Mouse (Mus musculus) midbrain, embryonic 13.5 days (tissue): ENCODE data around the gene Tcf3. TPM values are rescaled to one million over a fixed set of nuclear protein-coding genes. Genes with fewer than 3 reads are reported as not detected.

Experiments
- ATAC-seq: fragments of 200-750 bp; cut with Nextera tagmentation; 2 replicates; pipeline ENCODE4 v1.8.0; 2017; ENCODE audit warnings: mild to moderate bottlenecking, moderate TSS enrichment, moderate library complexity
- H3K27ac ChIP-seq: fragments of 300-500 bp; sonication (generic); 2 replicates; pipeline ENCODE4 v1.5.1; 2015; ENCODE audit warnings: inconsistent platforms, mild to moderate bottlenecking, moderate library complexity
- H3K27me3 ChIP-seq: fragments of 300-500 bp; sonication (generic); 2 replicates; pipeline ENCODE4 v1.6.1; 2015; ENCODE audit warnings: mild to moderate bottlenecking, inconsistent platforms
- H3K36me3 ChIP-seq: fragments of 300-500 bp; sonication (generic); 2 replicates; pipeline ENCODE4 v1.6.1; 2015; ENCODE audit warnings: mild to moderate bottlenecking, inconsistent platforms
- H3K4me1 ChIP-seq: fragments of 300-500 bp; sonication (generic); replicated peaks from 2 replicates; pipeline ENCODE4 v1.6.1; 2015; ENCODE audit warnings: inconsistent platforms
- H3K4me2 ChIP-seq: fragments of 300-500 bp; sonication (generic); replicated peaks from 2 replicates; pipeline ENCODE4 v1.6.1; 2015; ENCODE audit warnings: moderate library complexity, mild to moderate bottlenecking, inconsistent platforms
- H3K4me3 ChIP-seq: fragments of 300-500 bp; sonication (generic); replicated peaks from 2 replicates; pipeline ENCODE4 v1.5.1; 2015; ENCODE audit warnings: mild to moderate bottlenecking, inconsistent platforms
- H3K9ac ChIP-seq: fragments of 300-500 bp; sonication (generic); replicated peaks from 2 replicates; pipeline ENCODE4 v1.6.1; 2015; ENCODE audit warnings: mild to moderate bottlenecking, inconsistent platforms
- H3K9me3 ChIP-seq: fragments of 300-500 bp; sonication (generic); 2 replicates; pipeline ENCODE4 v1.6.1; 2016; ENCODE audit warnings: mild to moderate bottlenecking, inconsistent platforms
- WGBS: fragments of 180-500 bp; shearing (Covaris S2); methylation state at CpG from one replicate; pipeline ENCODE4 v1.1.7; 2015; 5-methylcytosine and 5-hydroxymethylcytosine counted together
- polyA plus RNA-seq: library from polyadenylated mRNA; unstranded; fragments of >200 nt; fragmentation: Nextera tagmentation; extraction: Ambion mirVana; gene quantifications from 2 replicates; pipeline ENCODE4 v1.2.1, GENCODE M21; 2015

The Tcf3 gene
- polyA plus RNA-seq, 1 experiment from 2014 or later, result 82.3 TPM

DNA sequence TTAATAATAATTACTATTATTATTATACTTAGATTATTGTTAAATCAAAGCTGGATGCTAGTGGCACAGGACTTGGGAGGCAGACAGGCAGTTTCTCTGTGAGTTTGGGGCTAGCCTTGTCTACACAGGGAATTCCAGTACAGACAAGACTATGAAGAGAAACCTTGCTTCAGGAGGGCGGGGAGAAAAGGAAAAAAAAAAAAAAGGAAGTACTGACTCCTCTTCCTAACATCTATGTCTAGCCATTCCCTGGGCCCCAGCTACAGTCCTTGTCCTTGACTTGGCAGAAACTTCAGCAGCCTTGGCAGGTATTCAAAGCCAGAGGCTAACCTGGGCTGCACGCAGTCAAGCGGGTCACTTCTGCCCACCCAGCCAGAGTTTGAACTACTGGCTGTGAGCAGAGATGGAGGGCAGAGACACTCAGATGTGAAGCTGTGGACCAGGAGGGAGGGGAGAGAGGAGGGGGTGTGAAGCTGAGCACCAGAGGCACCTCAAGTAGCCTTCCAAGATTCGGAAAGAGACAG lies 44.2 kb downstream of the Tcf3 start:
- WGBS, result 78% methylated on average over 4 of the region's 4 CpGs
- no peak overlapping the region for H3K4me2 ChIP-seq
- peaks cover 56% of the 10 kb centered on the region for H3K36me3 ChIP-seq
- peaks cover 19% of the 10 kb centered on the region for H3K4me1 ChIP-seq
- H3K9me3 ChIP-seq, result no peaks in the 10 kb centered on the region
- no peak for ATAC-seq
- H3K4me3 ChIP-seq, result no peak overlapping the region
- H3K27me3 ChIP-seq, result no peaks in the 10 kb centered on the region
- no peak overlapping the region for H3K27ac ChIP-seq
- H3K9ac ChIP-seq, result no peak overlapping the region

DNA sequence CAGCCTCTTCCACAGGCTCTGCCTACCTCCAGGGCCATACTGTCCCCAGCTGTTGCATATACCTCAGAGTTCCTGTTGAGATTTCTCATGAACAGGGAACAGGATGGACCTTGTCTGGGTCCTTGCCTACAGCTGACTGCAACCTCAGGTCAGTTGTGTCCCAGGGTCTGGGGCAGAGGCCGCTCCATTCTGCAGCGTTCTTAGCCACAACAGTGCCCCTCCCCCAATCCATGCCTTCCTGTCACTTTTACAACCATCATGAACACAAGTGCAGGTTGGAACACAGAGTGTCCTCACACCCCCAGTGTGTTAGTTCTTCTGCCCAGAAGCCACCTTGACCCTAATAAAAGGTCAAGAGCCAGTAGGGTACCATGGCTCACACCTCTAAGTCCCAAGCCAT lies 44.7 kb downstream of the Tcf3 start:
- H3K27ac ChIP-seq, result peak overlapping the region; percentile 59; the same call in 1 of the 2 replicates
- 25% methylated on average over 2 of the region's 2 CpGs for WGBS
- H3K4me1 ChIP-seq, result peaks cover 24% of the 10 kb centered on the region
- no peaks in the 10 kb centered on the region for H3K27me3 ChIP-seq
- peaks cover 56% of the 10 kb centered on the region for H3K36me3 ChIP-seq
- H3K9me3 ChIP-seq, result no peaks in the 10 kb centered on the region
- peak overlapping the region; percentile 98; the same call in 1 of the 2 replicates for H3K4me2 ChIP-seq
- ATAC-seq, result no peak
- peak overlapping the region; percentile 100; the same call in 1 of the 2 replicates for H3K4me3 ChIP-seq
- no peak overlapping the region for H3K9ac ChIP-seq

DNA sequence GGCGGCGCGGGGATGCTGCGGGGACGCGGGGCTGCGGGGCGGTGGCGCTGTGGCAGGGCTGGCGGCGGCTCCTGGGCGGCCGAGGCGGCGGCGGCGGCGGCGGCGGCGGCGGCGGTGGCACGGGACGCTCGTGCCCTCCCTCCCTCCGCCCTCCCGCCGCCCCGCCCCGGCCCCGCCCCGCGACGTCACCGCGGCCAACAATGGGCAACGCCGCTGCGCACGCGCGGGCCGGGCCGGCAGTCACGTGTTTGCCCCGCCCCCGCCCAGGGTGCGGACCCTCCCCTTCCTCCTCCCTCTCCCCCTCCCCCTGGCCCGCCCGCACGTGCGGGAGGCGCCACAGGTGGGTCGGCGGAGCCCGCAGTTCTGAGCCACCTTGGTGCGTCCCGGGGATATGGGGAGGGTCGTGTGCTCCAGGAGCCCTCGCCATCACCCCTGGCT lies 45.9 kb downstream of the Tcf3 start, which contains the start of gene Mex3d:
TSS of gene Mex3d (minus strand) at position 138 of the 438 bp plus-strand sequence.
- Histone ChIP-seq H3K36me3 (peaks cover 56% of the 10 kb centered on the region), H3K4me3 (peak within 1 kb of the TSS; percentile 100), H3K4me2 (peak within 1 kb of the TSS; percentile 98), H3K9me3 (no peaks in the 10 kb centered on the region), H3K9ac (peak within 1 kb of the TSS; percentile 100), H3K27ac (peak within 1 kb of the TSS; percentile 99), H3K27me3 (no peaks in the 10 kb centered on the region), H3K4me1 (peaks cover 36% of the 10 kb centered on the region)
- WGBS, result 0% methylated on average over 7 of the region's 61 CpGs
- ATAC-seq, result peak; percentile 32; the same call in 1 of the 2 replicates

DNA sequence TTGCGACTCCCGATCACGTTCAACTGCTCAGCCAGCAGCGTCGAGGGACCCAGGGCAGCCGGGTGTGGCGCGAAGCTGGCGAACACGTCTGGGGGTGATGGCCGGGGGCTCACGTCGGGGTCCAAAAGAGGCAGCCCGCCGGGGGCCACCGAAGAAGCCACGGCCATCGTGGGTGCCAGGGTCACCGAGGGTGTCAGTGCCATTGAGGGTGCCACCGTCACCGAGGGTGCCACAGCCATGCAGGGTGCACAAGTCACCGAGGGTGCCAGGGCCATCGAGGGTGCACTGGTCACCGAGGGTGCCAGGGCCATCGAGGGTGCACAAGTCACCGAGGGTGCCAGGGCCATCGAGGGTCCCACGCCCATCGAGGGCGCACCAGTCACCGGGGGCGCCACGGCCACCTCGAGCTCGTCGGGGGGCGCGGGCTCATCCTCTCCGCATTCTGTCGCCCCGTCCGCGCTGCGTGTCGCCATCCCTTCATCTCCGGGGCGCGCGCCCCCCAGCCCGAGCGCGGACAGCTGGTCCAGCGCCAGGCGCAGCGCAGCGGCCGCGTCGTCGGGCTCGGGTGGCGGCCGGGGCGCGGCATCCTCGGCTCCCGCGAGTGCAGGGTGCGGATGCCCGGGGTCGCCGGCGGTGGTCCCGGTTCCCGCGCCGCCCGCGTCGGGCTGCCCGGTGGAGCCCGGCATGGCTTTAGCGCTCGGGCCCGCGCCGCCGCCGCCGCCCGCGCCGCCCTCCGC lies 46.5 kb downstream of the Tcf3 start:
- H3K36me3 ChIP-seq, result peaks cover 56% of the 10 kb centered on the region
- no peaks in the 10 kb centered on the region for H3K27me3 ChIP-seq
- H3K9me3 ChIP-seq, result no peaks in the 10 kb centered on the region
- H3K4me3 ChIP-seq, result peak overlapping the region; percentile 100
- H3K9ac ChIP-seq, result peak overlapping the region; percentile 100
- no peak for ATAC-seq
- H3K27ac ChIP-seq, result peak overlapping the region; percentile 99
- peak overlapping the region; percentile 98 for H3K4me2 ChIP-seq
- WGBS, result under 1% methylated on average over 69 of the region's 94 CpGs
- H3K4me1 ChIP-seq, result peaks cover 40% of the 10 kb centered on the region

GRCm38 (mm10) chr10:80385811-80386734 lies 47.4 kb downstream of the Tcf3 start:
- H3K27ac ChIP-seq, result peak overlapping the region; percentile 99
- WGBS, result under 1% methylated on average over 34 of the region's 34 CpGs
- peaks cover 48% of the 10 kb centered on the region for H3K4me1 ChIP-seq
- peak overlapping the region; percentile 100 for H3K9ac ChIP-seq
- peak overlapping the region; percentile 100 for H3K4me3 ChIP-seq
- peaks cover 56% of the 10 kb centered on the region for H3K36me3 ChIP-seq
- ATAC-seq, result peak; percentile 83
- no peaks in the 10 kb centered on the region for H3K27me3 ChIP-seq
- H3K4me2 ChIP-seq, result peak overlapping the region; percentile 98
- no peaks in the 10 kb centered on the region for H3K9me3 ChIP-seq

DNA sequence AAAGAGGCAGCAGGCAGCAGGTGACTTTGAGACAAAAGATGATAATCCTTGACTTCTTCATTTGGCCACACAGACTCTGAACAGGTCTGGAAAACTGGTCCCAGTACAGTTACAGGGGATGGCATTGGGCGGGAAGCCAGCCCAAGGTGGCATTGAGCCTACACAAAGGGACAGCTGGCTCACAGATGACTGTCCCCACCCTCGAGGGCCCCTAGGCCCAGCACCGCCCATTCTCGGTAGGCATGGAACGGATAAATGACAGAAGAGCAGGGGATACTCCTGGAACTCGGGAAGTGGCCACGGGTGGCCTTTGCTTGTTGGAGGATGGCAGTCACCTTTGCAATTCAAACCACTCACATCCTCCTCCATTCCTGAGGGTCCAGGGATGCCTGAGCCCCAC lies 48.1 kb downstream of the Tcf3 start:
- peak overlapping the region; percentile 100 for H3K9ac ChIP-seq
- H3K27ac ChIP-seq, result peak overlapping the region; percentile 99
- WGBS, result 6% methylated on average over 7 of the region's 7 CpGs
- H3K4me1 ChIP-seq, result peaks cover 54% of the 10 kb centered on the region
- H3K27me3 ChIP-seq, result no peaks in the 10 kb centered on the region
- peak; percentile 26 for ATAC-seq
- H3K4me3 ChIP-seq, result peak overlapping the region; percentile 100
- peak overlapping the region; percentile 98 for H3K4me2 ChIP-seq
- H3K36me3 ChIP-seq, result peaks cover 54% of the 10 kb centered on the region
- H3K9me3 ChIP-seq, result no peaks in the 10 kb centered on the region

- Histone ChIP-seq H3K4me3 (peak overlapping the region; percentile 100), H3K27ac (peak overlapping the region; percentile 99), H3K36me3 (peaks cover 53% of the 10 kb centered on the region), H3K4me2 (peak overlapping the region; percentile 98), H3K9ac (peak overlapping the region; percentile 100), H3K27me3 (no peaks in the 10 kb centered on the region), H3K9me3 (no peaks in the 10 kb centered on the region), H3K4me1 (peaks cover 54% of the 10 kb centered on the region)
- no peak for ATAC-seq
- 69% methylated on average over 7 of the region's 7 CpGs for WGBS
Observed at GRCm38 (mm10) chr10:80384709-80385108, 48.7 kb downstream of the Tcf3 start.

DNA sequence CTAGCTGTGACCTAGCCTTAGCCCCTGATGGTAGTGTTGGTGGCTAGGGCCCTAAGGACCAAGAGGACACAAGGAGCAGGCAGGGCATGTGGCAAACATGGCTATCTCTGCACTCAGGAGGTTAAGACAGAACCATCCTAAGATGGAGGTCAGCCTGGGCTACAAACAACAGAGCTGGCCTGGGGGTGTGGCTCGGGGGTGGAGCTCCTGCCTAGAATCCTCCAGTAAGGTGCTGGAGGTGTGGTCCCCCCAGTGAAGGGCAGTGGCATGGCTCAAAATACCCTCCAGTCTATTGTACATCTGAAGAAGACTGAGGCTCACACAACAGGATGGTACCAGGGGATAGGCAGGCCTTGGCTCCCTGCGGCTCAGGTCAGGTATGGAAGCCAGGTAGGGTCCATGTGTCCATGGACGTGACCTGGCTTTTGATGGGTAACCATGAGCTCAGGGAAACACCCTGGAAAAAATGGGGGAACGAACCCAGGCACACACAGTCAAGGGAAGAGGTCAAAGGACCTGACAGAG lies 49.3 kb downstream of the Tcf3 start:
- Histone ChIP-seq H3K4me2 (peak overlapping the region; percentile 98), H3K27ac (peak overlapping the region; percentile 99; the same call in 1 of the 2 replicates), H3K36me3 (peaks cover 58% of the 10 kb centered on the region), H3K27me3 (no peaks in the 10 kb centered on the region), H3K9me3 (no peaks in the 10 kb centered on the region), H3K4me3 (peak overlapping the region; percentile 100), H3K4me1 (peaks cover 54% of the 10 kb centered on the region), H3K9ac (peak overlapping the region; percentile 100)
- 87% methylated on average over 4 of the region's 4 CpGs for WGBS
- no peak for ATAC-seq

GRCm38 (mm10) chr10:80383431-80383830 lies 50.0 kb downstream of the Tcf3 start:
- Histone ChIP-seq H3K4me3 (peak overlapping the region; percentile 100), H3K9me3 (no peaks in the 10 kb centered on the region), H3K27me3 (no peaks in the 10 kb centered on the region), H3K36me3 (peaks cover 59% of the 10 kb centered on the region), H3K4me1 (peaks cover 54% of the 10 kb centered on the region), H3K9ac (peak overlapping the region; percentile 100), H3K27ac (0 out of 2 replicates have a peak overlapping the region, but pooled peaks have one; percentile 15), H3K4me2 (peak overlapping the region; percentile 98)
- no peak for ATAC-seq
- 66% methylated on average over 4 of the region's 4 CpGs for WGBS

DNA sequence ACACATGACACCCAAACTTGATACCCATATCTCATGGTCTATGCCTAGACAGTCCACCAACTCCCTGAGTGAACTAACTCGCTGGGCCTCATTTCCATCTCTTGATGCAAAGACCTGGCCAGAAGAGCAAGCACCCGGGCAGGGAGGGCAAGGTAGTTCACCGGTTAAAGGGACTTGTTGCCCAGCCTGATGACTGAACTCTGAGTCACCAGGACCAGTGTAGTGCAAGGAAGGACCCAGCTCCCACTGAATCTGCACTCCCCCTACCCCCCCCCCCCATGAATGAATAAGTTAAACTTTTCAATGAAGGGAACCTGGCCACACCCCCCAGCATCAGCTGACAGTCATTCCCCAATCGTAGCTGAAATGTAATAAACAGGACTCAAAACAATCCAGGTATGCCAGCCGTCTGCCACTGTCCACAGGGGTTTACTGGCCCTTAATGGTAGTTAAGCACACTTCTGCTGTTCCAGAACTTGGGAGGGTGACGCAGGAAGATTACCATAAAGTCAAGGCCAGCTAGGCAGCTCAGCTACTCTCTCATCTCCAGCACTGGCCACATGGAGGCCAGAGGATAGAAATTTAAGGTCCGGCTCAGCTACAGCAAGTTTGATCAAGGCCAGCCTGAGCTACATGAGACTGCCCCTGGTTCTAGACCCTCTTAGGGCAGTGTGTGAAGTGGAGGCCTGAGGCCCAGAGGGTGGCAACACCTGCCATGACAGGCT lies 50.6 kb downstream of the Tcf3 start:
- no peak for ATAC-seq
- H3K36me3 ChIP-seq, result peaks cover 59% of the 10 kb centered on the region
- H3K9ac ChIP-seq, result peak overlapping the region; percentile 100
- H3K27ac ChIP-seq, result 0 out of 2 replicates have a peak overlapping the region, but pooled peaks have one; percentile 15
- no peaks in the 10 kb centered on the region for H3K9me3 ChIP-seq
- no peaks in the 10 kb centered on the region for H3K27me3 ChIP-seq
- 86% methylated on average over 7 of the region's 7 CpGs for WGBS
- H3K4me1 ChIP-seq, result peaks cover 47% of the 10 kb centered on the region
- peak overlapping the region; percentile 98 for H3K4me2 ChIP-seq
- peak overlapping the region; percentile 100 for H3K4me3 ChIP-seq

DNA sequence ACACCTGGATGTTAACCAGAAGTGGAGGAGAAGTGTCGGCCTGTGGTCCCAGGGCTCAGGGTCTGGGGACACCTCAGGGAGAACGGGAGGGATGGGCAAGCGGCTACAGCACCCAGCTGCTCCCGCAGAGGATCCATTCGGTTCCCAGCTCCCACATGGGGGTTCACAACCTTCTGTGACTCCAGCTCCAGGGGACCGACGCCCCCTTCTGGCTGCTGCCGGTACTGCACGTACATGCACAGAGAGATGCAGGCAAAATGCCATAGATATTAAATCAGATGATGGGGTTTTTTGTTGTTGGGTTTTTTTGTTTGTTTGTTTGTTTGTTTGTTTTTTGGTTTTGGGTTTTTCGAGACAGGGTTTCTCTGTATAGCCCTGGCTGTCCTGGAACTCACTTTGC lies 55.7 kb downstream of the Tcf3 start:
- 49% methylated on average over 10 of the region's 10 CpGs for WGBS

More for the DNA sequence above, 55.7 kb downstream of the Tcf3 start:
- Histone ChIP-seq H3K27me3 (no peaks in the 10 kb centered on the region), H3K4me3 (no peak overlapping the region), H3K9ac (no peak overlapping the region), H3K36me3 (peaks cover 34% of the 10 kb centered on the region), H3K9me3 (no peaks in the 10 kb centered on the region), H3K4me1 (peaks cover 19% of the 10 kb centered on the region), H3K4me2 (no peak overlapping the region), H3K27ac (no peak overlapping the region)
- no peak for ATAC-seq
